Mouse (Mus musculus) left cerebral cortex, postnatal 25 days (tissue): ENCODE measurements around the gene Pum1. TPM values are rescaled to one million over a fixed set of nuclear protein-coding genes. Genes with fewer than 3 reads are reported as not detected.
"Not testable (repeated sequence)": the region's sequence is repeated elsewhere in the genome, so short reads cannot be mapped to it uniquely, and the experiment has no call there.

Experiments used
- DNase-seq, 2 experiments: peaks; one replicate each; pipeline ENCODE4 v3.0.0; 2022; ENCODE audit warnings: low spot score in 2 of 2, mixed read lengths in 1 of 2
- intact Hi-C: fragments of 180-260 bp; cut with DNase I; formaldehyde crosslinking; loops from one replicate; pipeline ENCODE4 v1.15.1; 2025
- total RNA-seq, 2 experiments: library from RNA; stranded (reverse); gene quantifications; 2 replicates each; pipeline ENCODE4 v1.2.3; 2021

Pum1 gene
- total RNA-seq, 2 experiments from 2014 or later = 112 to 114 TPM

- intact Hi-C loops = loop anchor here (5.0 kb wide), 1 partner anchor 72 kb away; no protein-coding TSS in a partner anchor
- no peak for DNase-seq
Observed at GRCm38 (mm10) chr4:130665176-130665575, 2.1 kb downstream of the Pum1 start.

GRCm38 (mm10) chr4:130667686-130668085 lies 4.6 kb downstream of the Pum1 start:
- DNase-seq = no peak
- intact Hi-C loops = loop anchor here (5.0 kb wide), 1 partner anchor 70 kb away; no protein-coding TSS in a partner anchor

DNA sequence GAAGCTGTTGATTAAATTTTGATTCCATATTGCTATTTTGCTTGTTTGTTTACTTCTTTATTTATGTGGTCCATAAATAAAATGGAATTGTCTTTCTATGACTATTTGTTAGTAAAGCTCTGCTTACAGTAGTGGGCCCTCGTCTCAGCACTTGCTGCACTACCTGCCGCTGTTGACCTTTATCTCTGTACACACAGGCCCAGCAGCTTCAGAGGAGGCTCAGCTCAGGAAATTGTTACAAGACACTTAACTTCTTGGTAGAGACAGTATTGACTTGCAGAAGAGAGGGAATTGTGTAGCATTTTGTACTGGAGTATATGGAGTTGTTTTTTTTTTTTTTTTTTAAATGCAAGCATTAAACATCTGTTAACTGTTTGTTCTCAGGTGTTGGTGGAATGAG lies 5.4 kb downstream of the Pum1 start:
- intact Hi-C loops = loop anchor here (5.0 kb wide), 1 partner anchor 69 kb away; no protein-coding TSS in a partner anchor
- DNase-seq = no peak

DNA sequence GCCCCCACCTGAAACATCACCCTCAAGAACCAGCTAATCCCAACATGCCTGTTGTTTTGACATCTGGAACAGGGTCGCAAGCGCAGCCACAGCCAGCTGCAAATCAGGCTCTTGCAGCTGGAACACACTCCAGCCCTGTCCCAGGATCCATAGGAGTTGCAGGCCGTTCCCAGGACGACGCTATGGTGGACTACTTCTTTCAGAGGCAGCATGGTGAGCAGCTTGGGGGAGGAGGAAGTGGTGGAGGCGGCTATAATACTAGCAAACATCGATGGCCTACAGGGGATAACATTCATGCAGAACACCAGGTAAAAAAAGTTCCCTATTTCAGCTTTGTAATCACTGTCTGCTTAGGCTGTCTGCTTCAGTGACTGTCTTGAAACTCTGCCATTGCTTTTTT lies 5.9 kb downstream of the Pum1 start:
- intact Hi-C loops = loop anchor here (5.0 kb wide), 1 partner anchor 68 kb away; no protein-coding TSS in a partner anchor

DNA sequence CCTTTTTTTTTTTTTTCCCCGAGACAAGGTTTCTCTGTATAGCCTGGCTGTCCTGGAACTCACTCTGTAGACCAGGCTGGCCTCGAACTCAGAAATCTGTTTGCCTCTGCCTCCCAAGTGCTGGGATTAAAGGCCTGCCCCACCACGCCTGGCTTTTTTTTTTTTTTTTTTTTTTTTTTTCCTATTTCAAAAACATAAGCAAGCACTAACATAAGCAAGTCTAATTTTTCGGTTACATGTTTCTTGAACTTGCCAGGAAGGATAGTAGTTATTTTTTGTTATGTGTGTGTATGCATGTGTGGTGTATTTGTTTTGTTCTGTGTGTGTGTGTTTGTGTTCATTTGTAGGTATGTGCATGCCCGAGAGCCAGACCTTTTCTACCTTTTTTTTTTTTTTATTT lies 6.9 kb downstream of the Pum1 start:
- intact Hi-C loops = not testable (repeated sequence)

More for the DNA sequence above, 5.9 kb downstream of the Pum1 start:
- DNase-seq = no peak

DNA sequence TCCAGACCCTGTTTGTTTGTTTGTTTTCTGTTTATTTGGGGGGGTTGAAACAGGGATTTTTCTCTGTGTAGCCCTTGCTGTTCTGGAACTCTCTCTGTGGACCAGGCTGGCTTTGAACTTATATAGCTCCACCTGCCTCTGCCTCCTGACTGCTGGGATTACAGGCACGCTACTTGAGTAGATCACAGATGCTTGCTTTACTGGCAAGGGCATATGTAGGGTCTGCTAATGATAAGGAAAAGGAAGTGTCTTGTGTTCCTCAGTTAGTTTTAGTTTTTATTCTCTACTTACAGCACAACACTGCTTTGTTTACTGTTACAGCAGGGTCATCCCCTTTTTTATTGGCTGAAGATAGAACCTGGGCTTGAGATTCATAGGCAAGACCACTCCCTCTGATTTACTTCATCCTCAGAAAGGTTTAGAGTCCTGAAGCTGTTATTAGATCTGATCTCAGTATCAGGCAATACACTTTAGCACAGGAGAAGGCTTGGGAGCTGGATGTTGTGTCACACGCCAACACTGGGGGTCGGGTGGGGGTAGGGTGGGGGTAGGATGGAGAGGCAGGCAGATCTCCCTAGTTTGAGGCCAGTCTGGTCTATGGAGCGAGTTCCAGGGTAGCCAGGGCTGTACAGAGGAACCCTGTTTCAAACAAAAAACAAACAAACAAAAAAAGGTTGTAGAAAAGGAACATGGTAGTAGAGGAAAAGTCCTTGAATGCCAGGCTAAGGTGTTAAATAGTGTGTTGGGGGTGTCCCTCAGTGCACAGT lies 8.1 kb downstream of the Pum1 start:
- DNase-seq = no peak
- intact Hi-C loops = no loop called here

More for the DNA sequence above, 6.9 kb downstream of the Pum1 start:
- not testable (repeated sequence) for DNase-seq

DNA sequence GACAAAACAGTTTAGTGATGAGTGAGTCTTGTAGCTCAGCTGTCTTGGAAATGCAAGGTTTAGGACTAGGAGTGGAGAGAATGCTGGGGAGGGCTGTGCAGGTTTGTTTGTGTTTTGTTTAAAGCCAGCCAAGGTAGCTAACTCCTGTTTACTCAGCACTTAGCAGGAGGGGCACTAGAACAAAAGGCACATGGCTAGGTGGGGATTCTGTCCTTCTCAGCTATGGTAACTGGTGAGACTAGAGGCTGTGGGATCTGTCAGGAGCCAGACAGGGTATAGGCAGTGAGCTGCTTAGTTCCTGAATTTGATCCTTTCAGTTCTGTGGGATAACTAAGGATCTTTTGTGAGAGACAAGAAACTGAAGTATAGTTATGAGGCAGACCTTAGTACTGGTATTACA lies 9.0 kb downstream of the Pum1 start:
- intact Hi-C loops = no loop called here
- no peak for DNase-seq

GRCm38 (mm10) chr4:130676746-130677145 lies 13.6 kb downstream of the Pum1 start:
- intact Hi-C loops = no loop called here
- no peak for DNase-seq

- no peak for DNase-seq
- intact Hi-C loops = no loop called here
Observed at GRCm38 (mm10) chr4:130678149-130678548, 15.0 kb downstream of the Pum1 start.

GRCm38 (mm10) chr4:130680676-130681075 lies 17.6 kb downstream of the Pum1 start:
- no peak for DNase-seq
- intact Hi-C loops = no loop called here

- DNase-seq, intact Hi-C loops: not testable (repeated sequence)
Observed at GRCm38 (mm10) chr4:130683051-130683450, 19.9 kb downstream of the Pum1 start.

GRCm38 (mm10) chr4:130693936-130694335 lies 30.8 kb downstream of the Pum1 start:
- DNase-seq = no peak
- intact Hi-C loops = no loop called here

GRCm38 (mm10) chr4:130694982-130695381 lies 31.9 kb downstream of the Pum1 start:
- no peak for DNase-seq
- intact Hi-C loops = no loop called here

GRCm38 (mm10) chr4:130701061-130701460 lies 37.9 kb downstream of the Pum1 start:
- DNase-seq = no peak
- intact Hi-C loops = no loop called here

DNA sequence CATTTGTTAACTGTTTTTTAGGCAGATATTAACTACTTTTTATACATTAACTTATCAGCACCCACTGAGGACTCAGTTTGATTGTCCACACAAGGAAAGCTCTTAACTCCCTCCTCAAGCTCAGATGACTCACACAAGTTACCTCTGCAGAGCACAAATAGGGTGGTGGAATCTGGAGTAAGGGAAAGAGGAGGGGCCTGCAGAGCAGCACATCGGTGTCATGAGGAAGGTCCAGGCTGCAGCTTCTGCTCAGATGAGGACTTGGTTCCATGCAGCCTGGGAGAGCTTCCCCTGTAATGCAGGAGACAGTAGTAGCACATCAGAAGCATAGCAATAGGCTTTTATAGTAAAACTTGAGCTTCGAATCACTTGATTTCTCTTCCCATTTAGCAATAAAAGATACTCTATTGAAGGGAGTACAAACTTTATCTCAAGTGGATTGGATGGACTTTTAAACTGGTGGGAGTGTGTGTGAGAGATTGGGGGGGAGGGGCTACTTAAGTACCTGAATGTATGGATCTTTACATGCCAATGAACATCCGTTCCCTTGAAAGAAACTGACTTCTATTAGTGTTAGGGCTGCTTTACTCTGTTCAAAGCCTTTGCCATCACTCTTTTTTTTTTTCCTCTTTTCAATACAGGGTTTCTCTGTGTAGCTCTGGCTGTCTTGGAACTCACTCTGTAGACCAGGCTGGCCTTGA lies 39.9 kb downstream of the Pum1 start:
- intact Hi-C loops = no loop called here
- no peak for DNase-seq

DNA sequence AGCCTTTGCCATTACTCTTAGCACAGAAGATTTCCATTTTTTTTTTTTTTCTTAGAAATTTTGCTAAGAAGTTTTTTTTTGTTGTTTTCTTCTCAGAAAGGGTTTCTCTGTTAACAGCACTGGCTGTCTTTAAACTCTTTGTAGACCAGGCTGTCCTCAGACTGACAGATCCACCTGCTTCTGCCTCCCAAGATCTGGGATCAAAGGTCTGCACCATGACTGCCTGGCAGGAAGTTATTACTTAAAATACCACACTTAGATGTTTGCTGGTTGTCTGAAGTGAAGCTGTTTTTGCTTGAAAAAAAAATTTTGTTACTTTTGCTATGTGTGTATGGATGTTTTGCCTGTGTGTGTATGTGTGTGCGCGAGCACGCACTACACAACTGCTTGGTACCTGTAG lies 40.5 kb downstream of the Pum1 start:
- intact Hi-C loops = no loop called here
- DNase-seq = no peak

DNA sequence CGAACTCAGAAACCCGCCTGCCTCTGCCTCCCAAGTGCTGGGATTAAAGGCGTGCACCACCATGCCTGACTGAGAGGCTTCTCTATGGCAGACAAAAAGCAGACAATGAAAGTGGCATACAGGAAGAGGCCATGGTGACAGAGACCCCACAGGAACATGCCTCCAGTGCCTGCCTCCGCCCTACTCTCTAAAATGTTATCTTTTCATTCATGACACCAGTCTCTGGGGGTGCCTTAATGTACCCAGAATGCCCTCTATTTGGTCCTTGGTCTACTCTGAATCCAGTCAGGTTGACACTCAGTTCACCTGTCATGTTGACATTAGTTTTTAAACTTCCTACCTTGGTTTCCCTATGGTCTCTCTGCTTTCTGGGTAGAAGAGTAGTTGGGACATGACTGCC lies 41.5 kb downstream of the Pum1 start:
- DNase-seq = no peak
- intact Hi-C loops = no loop called here

- DNase-seq = no peak
- intact Hi-C loops = no loop called here
Observed at GRCm38 (mm10) chr4:130706215-130707000, 43.3 kb downstream of the Pum1 start.

DNA sequence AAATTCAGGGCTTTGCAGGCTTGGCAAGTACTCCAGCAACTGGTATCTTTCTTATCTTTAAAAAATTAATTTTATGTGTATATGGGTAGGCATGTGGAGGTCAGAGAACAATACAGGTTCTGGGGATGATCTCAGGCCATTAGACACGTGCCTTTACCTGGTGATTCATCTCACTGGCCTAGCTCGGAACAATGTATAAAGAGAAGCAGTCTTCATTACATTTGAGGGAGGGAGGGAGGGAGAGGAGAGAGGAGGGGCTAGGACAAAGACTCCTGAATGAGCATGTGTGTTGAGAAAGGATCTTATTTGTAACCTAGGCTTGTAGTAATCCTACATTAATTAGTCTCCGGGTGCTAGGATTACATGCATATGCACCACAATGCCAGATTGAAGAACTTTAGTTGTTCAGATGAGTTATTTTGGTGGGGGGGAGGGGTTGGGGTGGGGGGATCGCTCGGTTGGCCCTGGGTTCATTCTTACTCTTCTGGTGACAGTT lies 48.3 kb downstream of the Pum1 start:
- no peak for DNase-seq
- intact Hi-C loops = no loop called here

DNA sequence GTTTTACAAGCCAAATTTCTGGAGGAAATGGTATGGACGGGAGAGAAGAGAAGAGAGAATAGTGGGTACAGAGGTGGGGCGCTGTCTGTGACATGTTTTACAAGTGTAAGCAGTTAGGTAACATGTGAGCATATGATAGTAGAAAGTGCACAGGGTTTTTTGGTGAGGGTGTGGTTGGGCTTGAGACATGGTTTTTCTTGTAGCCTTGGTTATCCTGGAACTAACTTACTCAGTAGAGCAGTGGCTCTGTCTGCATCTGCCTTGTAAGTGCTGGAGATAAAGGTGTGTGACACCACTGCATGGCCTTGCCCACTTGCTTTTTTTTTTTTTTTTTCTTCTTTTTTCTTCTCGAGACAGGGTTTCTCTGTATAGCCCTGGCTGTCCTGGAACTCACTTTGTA lies 49.2 kb downstream of the Pum1 start:
- no peak for DNase-seq
- intact Hi-C loops = no loop called here
